Mouse (Mus musculus) c-Kit-positive CD71-positive TER-119-positive erythroid progenitor cells, embryonic 14.5 days (primary cell): ENCODE measurements around the gene Sh3gl2.

ENCODE experiments used
- DNase-seq: peaks from one replicate; pipeline ENCODE4 v3.0.0-alpha.2; 2013; ENCODE audit warnings: low spot score

Gene Sh3gl2

GRCm38 (mm10) chr4:85618746-85619145 lies 413.8 kb downstream of the Sh3gl2 start:
- no peak for DNase-seq

GRCm38 (mm10) chr4:85619261-85619660 lies 414.3 kb downstream of the Sh3gl2 start:
- no peak for DNase-seq

GRCm38 (mm10) chr4:85629381-85629780 lies 424.5 kb downstream of the Sh3gl2 start:
- no peak for DNase-seq

DNA sequence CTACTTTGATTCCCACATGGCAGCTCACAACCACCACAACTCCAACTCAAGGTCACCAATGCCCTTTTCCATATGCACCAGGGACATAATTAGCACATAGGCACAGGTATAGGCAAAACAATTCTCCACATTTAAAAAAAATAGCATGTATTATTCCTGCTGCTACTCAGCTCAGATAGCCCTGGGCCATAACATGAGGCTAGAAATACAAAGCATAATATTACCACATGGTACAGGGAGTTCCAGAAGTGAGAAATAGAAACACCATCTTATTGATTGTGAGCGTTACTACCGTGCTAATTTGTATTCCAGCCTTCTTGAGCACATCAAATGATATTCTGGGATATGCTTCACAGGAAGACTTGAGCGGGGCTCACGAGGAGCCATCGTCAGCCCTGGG lies 464.3 kb downstream of the Sh3gl2 start:
- DNase-seq = no peak

DNA sequence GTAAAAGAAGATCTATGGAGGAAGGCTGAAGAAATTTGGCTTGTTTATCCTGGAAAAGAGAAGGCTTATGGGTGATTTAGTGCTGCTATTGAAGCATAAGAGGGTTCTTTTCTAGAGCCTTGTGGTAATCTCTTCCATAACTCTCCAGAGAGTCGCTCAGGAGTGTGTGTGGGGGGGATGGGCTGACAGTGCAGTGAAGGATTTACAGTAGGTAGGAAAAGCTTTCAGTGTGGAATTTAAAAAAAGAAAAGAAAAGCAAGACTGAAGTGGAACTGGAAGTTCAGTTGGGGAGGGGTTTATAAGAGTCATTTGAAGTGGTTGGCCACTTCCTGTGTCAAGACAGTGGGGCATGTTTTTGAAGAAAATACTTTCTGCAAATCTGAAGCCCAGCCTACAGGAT lies 464.8 kb downstream of the Sh3gl2 start:
- DNase-seq = no peak

GRCm38 (mm10) chr4:85672290-85672689 lies 467.4 kb downstream of the Sh3gl2 start:
- DNase-seq = no peak

DNA sequence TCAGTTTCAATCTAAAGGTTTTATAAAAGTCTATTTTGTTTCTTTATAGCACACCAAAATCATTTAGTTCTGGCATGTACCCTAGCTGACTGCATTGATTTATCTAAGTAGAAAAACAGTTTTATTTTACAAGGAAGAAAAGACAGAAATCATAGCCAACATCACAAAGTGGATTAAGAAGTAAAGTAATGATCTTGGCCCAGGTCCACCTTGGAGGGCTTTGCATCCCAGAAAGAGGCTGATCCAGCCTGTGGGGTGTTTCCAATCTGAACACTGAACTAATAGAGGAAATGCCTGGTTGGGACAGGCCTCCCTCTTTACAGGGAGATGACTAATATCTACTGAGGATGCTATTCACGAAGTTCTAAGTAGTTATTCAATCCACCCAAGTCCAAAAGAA lies 472.7 kb downstream of the Sh3gl2 start:
- no peak for DNase-seq

- DNase-seq = no peak
Observed at GRCm38 (mm10) chr4:85686160-85686559, 481.2 kb downstream of the Sh3gl2 start.
